Mouse (Mus musculus): ENCODE results near the gene Enox1.

- TF ChIP-seq CTCF (IDR thresholded peaks at IDR 0.05; ENCODE audit: extremely low read depth, insufficient read depth, insufficient read length, insufficient replicate concordance), result no peak
- TF ChIP-seq POLR2A (IDR thresholded peaks at IDR 0.05; ENCODE audit: low read depth, low read length), result no peak
These were observed 26.9 kb downstream of the Enox1 start for GRCm38 (mm10) chr14:77183491-77183890.

Data from spleen, adult 2 months (tissue).